Mouse (Mus musculus) neural tube, embryonic 14.5 days (tissue): ENCODE measurements around the gene Clgn. TPM values are rescaled to one million over a fixed set of nuclear protein-coding genes. Genes with fewer than 3 reads are reported as not detected.

Experiments
- ATAC-seq: fragments of 200-750 bp; cut with Nextera tagmentation; 2 replicates; pipeline ENCODE4 v1.8.0; 2017; ENCODE audit warnings: low read depth, mild to moderate bottlenecking, moderate TSS enrichment, moderate library complexity
- H3K27ac ChIP-seq: fragments of 300-500 bp; sonication (generic); 2 replicates; pipeline ENCODE4 v1.5.1; 2014; ENCODE audit warnings: low read depth, mild to moderate bottlenecking, control low read depth, low read length, moderate library complexity, mixed read lengths
- H3K27me3 ChIP-seq: fragments of 300-500 bp; sonication (generic); 2 replicates; pipeline ENCODE4 v1.6.1; 2014; ENCODE audit warnings: low read length; ENCODE audit not compliant: control insufficient read depth, insufficient read depth
- H3K36me3 ChIP-seq: fragments of 300-500 bp; sonication (generic); 2 replicates; pipeline ENCODE4 v1.6.1; 2014; ENCODE audit warnings: low read length, mixed read lengths; ENCODE audit not compliant: control insufficient read depth, insufficient read depth
- H3K4me1 ChIP-seq: fragments of 300-500 bp; sonication (generic); 2 replicates; pipeline ENCODE4 v1.6.1; 2014; ENCODE audit warnings: low read length; ENCODE audit not compliant: control insufficient read depth, insufficient read depth
- H3K4me2 ChIP-seq: fragments of 300-500 bp; sonication (generic); 2 replicates; pipeline ENCODE4 v1.6.1; 2014; ENCODE audit warnings: mild to moderate bottlenecking, low read depth, low read length, control low read depth
- H3K4me3 ChIP-seq: fragments of 300-500 bp; sonication (generic); 2 replicates; pipeline ENCODE4 v1.5.1; 2014; ENCODE audit warnings: low read depth, low read length, control low read depth, mixed read lengths
- H3K9ac ChIP-seq: fragments of 300-500 bp; sonication (generic); replicated peaks from 2 replicates; pipeline ENCODE4 v1.6.1; 2014; ENCODE audit warnings: low read depth, mild to moderate bottlenecking, control low read depth, low read length, mixed read lengths
- H3K9me3 ChIP-seq: fragments of 300-500 bp; sonication (generic); 2 replicates; pipeline ENCODE4 v1.6.1; 2016; ENCODE audit warnings: low read length; ENCODE audit not compliant: control insufficient read depth
- WGBS: fragments of 180-500 bp; shearing (Covaris S2); extraction: QIAGEN DNeasy Blood & Tissue Kit; methylation state at CpG from one replicate; pipeline ENCODE4 v1.1.7; 2014; 5-methylcytosine and 5-hydroxymethylcytosine counted together
- polyA plus RNA-seq: library from polyadenylated mRNA; unstranded; fragments of >200 nt; fragmentation: Nextera tagmentation; extraction: Ambion mirVana; gene quantifications from 2 replicates; pipeline ENCODE4 v1.2.1, GENCODE M21; 2014

The Clgn gene
- 15.6 and 17.9 TPM in 2 replicates for polyA plus RNA-seq

- peak within 1 kb of the TSS; percentile 75 for H3K9ac ChIP-seq
- peak within 1 kb of the TSS; percentile 56 for H3K4me3 ChIP-seq
- no peaks in the 10 kb centered on the region for H3K27me3 ChIP-seq
- H3K4me1 ChIP-seq: no peaks in the 10 kb centered on the region
- peaks cover 4% of the 10 kb centered on the region; the same call in 1 of the 2 replicates for H3K9me3 ChIP-seq
- H3K36me3 ChIP-seq: no peaks in the 10 kb centered on the region
- ATAC-seq: peak; percentile 98
- peak within 1 kb of the TSS; percentile 84 for H3K4me2 ChIP-seq
- WGBS: 4% methylated on average over 41 of the region's 41 CpGs
- no peak within 1 kb of the TSS for H3K27ac ChIP-seq
Measured at GRCm38 (mm10) chr8:83389316-83390005, at the start of gene Clgn. Gene Clgn (plus strand): TSS chr8:83389867.

GRCm38 (mm10) chr8:83342076-83342475, 47.6 kb upstream of the Clgn start:
- no peak for ATAC-seq
- Histone ChIP-seq H3K4me3 (no peak overlapping the region), H3K36me3 (no peaks in the 10 kb centered on the region), H3K4me1 (no peaks in the 10 kb centered on the region), H3K4me2 (no peak overlapping the region), H3K9me3 (no peaks in the 10 kb centered on the region), H3K9ac (no peak overlapping the region), H3K27me3 (no peaks in the 10 kb centered on the region), H3K27ac (no peak overlapping the region)
- WGBS: 88% methylated on average over 3 of the region's 3 CpGs

- H3K27ac ChIP-seq: no peak overlapping the region
- H3K4me3 ChIP-seq: no peak overlapping the region
- no peak overlapping the region for H3K4me2 ChIP-seq
- no peaks in the 10 kb centered on the region for H3K4me1 ChIP-seq
- H3K36me3 ChIP-seq: no peaks in the 10 kb centered on the region
- H3K9ac ChIP-seq: no peak overlapping the region
- H3K9me3 ChIP-seq: no peaks in the 10 kb centered on the region
- no peaks in the 10 kb centered on the region for H3K27me3 ChIP-seq
- ATAC-seq: no peak
Measured at GRCm38 (mm10) chr8:83342693-83343092, 47.0 kb upstream of the Clgn start.

- no peak for ATAC-seq
- no peaks in the 10 kb centered on the region for H3K36me3 ChIP-seq
- no peak within 1 kb of the TSS for H3K4me3 ChIP-seq
- no peaks in the 10 kb centered on the region for H3K4me1 ChIP-seq
- 80% methylated on average over 18 of the region's 18 CpGs for WGBS
- H3K9ac ChIP-seq: no peak within 1 kb of the TSS
- H3K27ac ChIP-seq: no peak within 1 kb of the TSS
- H3K4me2 ChIP-seq: no peak within 1 kb of the TSS
- no peaks in the 10 kb centered on the region for H3K27me3 ChIP-seq
- H3K9me3 ChIP-seq: no peaks in the 10 kb centered on the region
Measured at GRCm38 (mm10) chr8:83348263-83348662, 41.4 kb upstream of the Clgn start, which contains the start of gene Mgat4d. Gene Mgat4d (plus strand): TSS chr8:83348471.

GRCm38 (mm10) chr8:83351315-83351714, 38.4 kb upstream of the Clgn start:
- Histone ChIP-seq H3K4me3 (no peak overlapping the region), H3K4me2 (no peak overlapping the region), H3K27ac (no peak overlapping the region), H3K9ac (no peak overlapping the region), H3K27me3 (no peaks in the 10 kb centered on the region), H3K9me3 (no peaks in the 10 kb centered on the region), H3K36me3 (no peaks in the 10 kb centered on the region), H3K4me1 (no peaks in the 10 kb centered on the region)
- ATAC-seq: no peak
- 96% methylated on average over 2 of the region's 2 CpGs for WGBS

- Histone ChIP-seq H3K27ac (no peak overlapping the region), H3K9me3 (no peaks in the 10 kb centered on the region), H3K27me3 (no peaks in the 10 kb centered on the region), H3K4me3 (no peak overlapping the region), H3K4me2 (no peak overlapping the region), H3K36me3 (no peaks in the 10 kb centered on the region), H3K4me1 (no peaks in the 10 kb centered on the region), H3K9ac (no peak overlapping the region)
- 69% methylated on average over 7 of the region's 7 CpGs for WGBS
- ATAC-seq: no peak
Measured at GRCm38 (mm10) chr8:83363156-83363769, 26.4 kb upstream of the Clgn start.

GRCm38 (mm10) chr8:83377231-83377630, 12.4 kb upstream of the Clgn start:
- Histone ChIP-seq H3K27ac (no peak overlapping the region), H3K9ac (no peak overlapping the region), H3K4me3 (no peak overlapping the region), H3K4me2 (no peak overlapping the region), H3K9me3 (no peaks in the 10 kb centered on the region), H3K4me1 (no peaks in the 10 kb centered on the region), H3K27me3 (no peaks in the 10 kb centered on the region), H3K36me3 (no peaks in the 10 kb centered on the region)
- no peak for ATAC-seq

- H3K27ac ChIP-seq: no peak overlapping the region
- H3K4me1 ChIP-seq: no peaks in the 10 kb centered on the region
- H3K4me2 ChIP-seq: no peak overlapping the region
- ATAC-seq: no peak
- H3K9me3 ChIP-seq: no peaks in the 10 kb centered on the region
- no peak overlapping the region for H3K9ac ChIP-seq
- no peaks in the 10 kb centered on the region for H3K36me3 ChIP-seq
- H3K4me3 ChIP-seq: no peak overlapping the region
- WGBS: 83% methylated on average over 4 of the region's 4 CpGs
- no peaks in the 10 kb centered on the region for H3K27me3 ChIP-seq
Measured at GRCm38 (mm10) chr8:83380141-83380540, 9.5 kb upstream of the Clgn start.

GRCm38 (mm10) chr8:83381016-83381415, 8.7 kb upstream of the Clgn start:
- Histone ChIP-seq H3K27me3 (no peaks in the 10 kb centered on the region), H3K4me3 (no peak overlapping the region), H3K9me3 (no peaks in the 10 kb centered on the region), H3K9ac (no peak overlapping the region), H3K4me2 (no peak overlapping the region), H3K36me3 (no peaks in the 10 kb centered on the region), H3K27ac (no peak overlapping the region), H3K4me1 (no peaks in the 10 kb centered on the region)
- WGBS: 85% methylated on average over 2 of the region's 2 CpGs
- no peak for ATAC-seq
